Mouse (Mus musculus) B cell, adult 67 days (primary cell): ENCODE results near the gene Scp2d1. TPM values are rescaled to one million over a fixed set of nuclear protein-coding genes. Genes with fewer than 3 reads are reported as not detected.

ENCODE experiments used
- total RNA-seq, 2 experiments: library from RNA; stranded (reverse); gene quantifications; 4 replicates each; pipeline ENCODE4 v1.2.4; 2023

Gene Scp2d1
- total RNA-seq: not detected

GRCm38 (mm10) chr2:144823356-144823755, at the start of gene Scp2d1:
Gene Scp2d1, plus strand, starts transcription at chr2:144823656.

Other genes with a start within 250 kb of the Scp2d1 start
- 10 to 100 TPM; 10.4 to 15.0 TPM for gene Smim26, start 229.6 kb upstream of the Scp2d1 start, total RNA-seq
- gene Dtd1, start 223.8 kb upstream of the Scp2d1 start, total RNA-seq: 10 to 100 TPM; 17.4 to 21.5 TPM